Mouse (Mus musculus) ES-Bruce4 (cell line): ENCODE data around the gene Brca2.

Source experiments
- CTCF ChIP-seq: IDR thresholded peaks from one replicate; pipeline ENCODE4 v1.8.1; 2011; ENCODE audit warnings: low read depth, low read length
- POLR2A ChIP-seq: IDR thresholded peaks from one replicate; pipeline ENCODE4 v1.8.1; 2011; ENCODE audit warnings: low read length; ENCODE audit not compliant: insufficient read depth

DNA sequence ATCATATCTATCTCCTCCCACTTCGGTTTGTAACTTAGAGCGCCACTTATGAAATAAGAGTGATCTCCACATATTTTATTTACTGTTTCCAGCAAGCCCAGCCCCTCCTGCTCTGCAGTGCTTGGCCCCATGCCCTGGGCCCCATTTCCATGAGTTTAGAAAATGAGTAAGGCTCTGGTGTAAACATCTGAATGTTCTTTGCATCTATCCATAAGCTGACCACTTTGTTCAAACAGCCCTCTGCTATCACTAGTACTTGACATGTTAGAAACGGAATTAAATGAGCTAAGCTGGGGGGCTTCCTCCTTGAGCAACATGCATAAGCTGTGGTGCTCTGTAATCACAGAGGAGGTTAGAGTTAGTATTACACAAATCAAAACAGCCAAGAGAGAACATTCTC, 52.0 kb downstream of the Brca2 start:
- TF ChIP-seq CTCF (no peak), POLR2A (no peak)
